Mouse (Mus musculus) heart, adult 9 months (tissue): ENCODE data around the gene Stat6.
"Not testable (repeated sequence)": the region's sequence is repeated elsewhere in the genome, so short reads cannot be mapped to it uniquely, and the experiment has no call there.

ENCODE experiments used
- DNase-seq, 2 experiments: peaks; one replicate each; pipeline ENCODE4 v3.0.0; 2022; ENCODE audit warnings: low spot score in 2 of 2

The Stat6 gene

DNA sequence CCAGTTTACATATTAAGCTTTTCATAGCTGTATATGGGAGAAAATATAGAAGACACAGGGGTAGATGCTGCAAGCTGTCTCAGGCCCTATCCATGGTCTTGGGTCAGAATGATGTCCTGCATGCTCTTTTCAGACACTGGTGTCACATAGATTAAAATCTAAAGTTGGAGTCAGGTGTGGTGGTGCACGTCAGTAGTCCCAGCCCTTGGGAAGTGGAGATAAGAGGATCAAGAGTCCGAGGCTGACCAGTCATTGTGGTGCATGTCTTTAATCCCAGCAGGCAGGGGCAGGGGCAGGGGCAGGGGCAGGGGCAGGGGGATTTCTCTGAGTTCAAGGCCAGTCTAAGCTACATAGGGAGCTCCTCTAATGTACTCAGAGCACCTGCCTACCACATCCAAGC, 3.0 kb downstream of the Stat6 start:
- no peak for DNase-seq

DNA sequence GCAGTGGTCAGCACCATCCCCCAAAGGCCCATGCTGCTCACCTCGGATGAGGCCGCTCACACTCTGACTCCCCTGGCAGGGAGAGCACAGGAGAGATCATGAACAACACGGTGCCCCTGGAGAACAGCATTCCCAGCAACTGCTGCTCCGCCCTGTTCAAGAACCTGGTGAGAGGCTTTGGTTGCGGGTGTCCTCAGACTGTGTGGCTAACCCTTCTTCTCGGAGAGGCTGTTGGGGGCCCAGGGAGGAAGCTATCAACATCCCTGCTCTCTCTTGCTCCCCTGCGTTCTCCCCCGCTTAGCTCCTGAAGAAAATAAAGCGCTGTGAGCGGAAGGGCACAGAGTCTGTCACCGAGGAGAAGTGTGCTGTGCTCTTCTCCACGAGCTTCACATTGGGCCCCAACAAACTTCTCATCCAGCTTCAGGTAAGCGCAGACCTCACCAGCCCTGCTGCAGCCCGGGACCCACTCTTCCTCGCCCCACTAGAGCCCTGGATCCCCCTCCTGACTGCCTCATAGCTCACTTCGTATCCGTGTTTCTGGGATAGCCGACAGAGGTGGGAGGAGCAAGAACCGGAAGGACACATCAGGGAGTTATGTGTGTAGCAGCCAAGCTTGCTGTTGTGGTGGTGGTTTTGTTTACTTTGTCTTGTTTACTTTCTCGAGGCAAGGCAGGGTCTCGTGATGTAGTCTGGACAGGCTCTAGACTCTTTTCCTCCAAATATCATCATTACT, 10.3 kb downstream of the Stat6 start:
- no peak for DNase-seq

DNA sequence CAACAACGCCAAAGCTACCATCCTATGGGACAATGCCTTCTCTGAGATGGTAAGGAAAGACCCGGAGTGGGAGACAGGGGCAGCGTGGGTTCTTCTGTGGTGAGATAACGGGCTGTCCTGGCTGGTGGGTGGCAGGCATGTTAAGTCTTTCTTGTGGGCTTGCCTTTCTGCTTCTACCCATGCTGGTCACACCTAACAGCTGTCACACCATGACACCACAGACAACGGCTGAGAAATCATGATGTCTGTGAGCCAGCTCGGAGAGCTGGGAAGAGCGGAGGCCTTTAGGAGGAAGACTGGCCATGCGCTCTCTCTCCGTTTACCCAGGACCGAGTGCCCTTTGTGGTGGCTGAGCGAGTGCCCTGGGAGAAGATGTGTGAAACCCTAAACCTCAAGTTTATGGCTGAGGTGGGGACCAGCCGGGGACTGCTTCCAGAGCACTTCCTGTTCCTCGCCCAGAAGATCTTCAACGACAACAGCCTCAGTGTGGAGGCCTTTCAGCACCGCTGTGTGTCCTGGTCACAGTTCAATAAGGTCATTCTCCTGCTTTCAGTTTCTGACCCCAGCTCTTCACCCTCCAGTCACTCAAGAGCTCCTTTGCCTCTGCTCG, 12.3 kb downstream of the Stat6 start:
- DNase-seq = no peak

- DNase-seq = not testable (repeated sequence)
Observed at GRCm38 (mm10) chr10:127657617-127658016, 14.8 kb downstream of the Stat6 start.

- DNase-seq = no peak
Observed at GRCm38 (mm10) chr10:127658076-127658475, 15.3 kb downstream of the Stat6 start.

GRCm38 (mm10) chr10:127659551-127659950, 16.8 kb downstream of the Stat6 start:
- no peak for DNase-seq

GRCm38 (mm10) chr10:127661291-127661914, 18.6 kb downstream of the Stat6 start:
- no peak for DNase-seq

GRCm38 (mm10) chr10:127661915-127662663, 19.3 kb downstream of the Stat6 start:
- DNase-seq = peak; percentile 75 to 78

DNA sequence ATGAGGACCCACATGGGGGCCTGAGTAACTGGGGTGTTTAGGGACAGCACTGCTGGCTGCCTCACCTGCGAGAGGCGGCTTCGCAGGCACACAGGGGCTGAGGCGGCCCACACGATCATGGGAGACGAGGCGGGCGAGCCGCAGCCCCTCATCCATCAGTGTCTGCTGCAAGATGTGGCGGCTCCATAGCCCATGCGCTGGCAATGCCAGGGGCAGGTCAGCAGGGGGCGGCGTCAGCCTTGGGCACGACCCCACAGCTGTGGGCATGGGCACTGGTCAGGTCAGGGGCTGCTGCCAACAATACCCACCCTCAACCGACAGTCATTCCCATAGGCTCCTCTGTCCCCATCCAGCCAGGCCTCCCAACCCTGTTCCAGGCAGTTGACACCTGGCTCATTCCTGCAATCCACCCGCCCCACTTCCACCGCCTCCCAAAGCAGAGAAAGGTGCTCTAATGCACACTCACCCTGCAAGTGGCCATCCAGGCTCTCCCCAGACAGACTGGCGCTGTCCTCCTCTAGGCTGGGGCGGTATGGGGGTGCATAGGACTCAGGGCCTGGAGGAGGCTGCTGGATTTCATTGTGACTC, 20.0 kb downstream of the Stat6 start:
- DNase-seq = no peak

DNA sequence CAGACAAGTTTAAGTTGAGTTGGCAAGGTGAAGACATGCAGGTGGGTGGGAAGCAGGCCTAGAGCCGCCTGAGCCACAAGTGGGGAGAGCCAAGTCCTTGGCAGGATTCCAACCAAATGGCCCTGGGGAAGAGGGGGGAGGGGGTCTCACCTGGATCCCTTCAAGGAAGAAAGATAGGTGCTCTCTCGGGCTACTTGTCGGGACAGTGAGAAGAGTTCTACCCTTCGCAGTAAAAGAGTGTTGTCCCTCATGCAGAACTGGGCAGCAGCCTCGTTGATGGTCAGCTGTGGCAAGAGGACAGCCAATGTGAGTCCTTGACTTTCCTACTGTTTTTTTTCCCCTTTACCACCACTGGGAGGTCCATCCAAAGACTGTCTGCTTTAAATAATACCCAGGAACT, 20.8 kb downstream of the Stat6 start:
- DNase-seq = no peak

DNA sequence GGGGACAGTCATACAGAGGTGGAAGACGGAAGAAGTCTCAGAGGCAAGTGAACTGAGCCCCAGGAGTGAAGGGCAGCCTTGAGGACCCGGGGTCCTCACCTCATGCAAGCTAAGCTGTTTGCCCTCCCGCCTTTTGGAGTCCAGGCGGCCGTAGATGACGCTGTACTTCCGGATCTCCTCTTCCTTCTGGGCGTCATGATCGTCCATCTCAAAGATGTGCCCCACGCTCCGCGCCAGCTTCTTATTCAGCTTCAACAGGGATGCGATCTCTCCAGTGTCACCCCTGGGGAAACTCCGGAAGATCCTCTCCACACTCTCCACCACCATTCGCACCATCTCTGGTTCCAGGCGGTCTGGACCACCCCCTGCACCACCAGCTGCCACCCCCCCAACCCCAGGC, 21.4 kb downstream of the Stat6 start:
- no peak for DNase-seq

DNA sequence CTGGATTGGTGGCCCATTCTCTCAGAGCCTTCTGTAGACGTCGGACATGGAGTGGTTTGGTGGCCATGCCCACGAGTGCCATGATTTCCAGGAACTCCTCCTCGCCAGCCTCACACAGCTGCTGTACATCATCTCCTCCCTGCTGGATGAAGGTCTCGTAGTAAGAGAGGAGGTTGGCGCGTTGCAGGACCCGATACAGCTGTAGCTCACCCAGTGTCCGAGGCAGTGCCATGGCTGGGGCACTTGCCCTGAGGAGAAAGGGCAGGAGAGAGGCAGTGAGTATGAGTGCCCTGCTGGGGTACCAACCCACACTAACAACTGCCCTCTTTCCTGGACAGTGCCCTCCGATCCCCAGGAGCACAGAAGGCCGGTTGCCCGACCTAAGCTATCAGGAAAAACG, 22.1 kb downstream of the Stat6 start:
- DNase-seq = no peak

DNA sequence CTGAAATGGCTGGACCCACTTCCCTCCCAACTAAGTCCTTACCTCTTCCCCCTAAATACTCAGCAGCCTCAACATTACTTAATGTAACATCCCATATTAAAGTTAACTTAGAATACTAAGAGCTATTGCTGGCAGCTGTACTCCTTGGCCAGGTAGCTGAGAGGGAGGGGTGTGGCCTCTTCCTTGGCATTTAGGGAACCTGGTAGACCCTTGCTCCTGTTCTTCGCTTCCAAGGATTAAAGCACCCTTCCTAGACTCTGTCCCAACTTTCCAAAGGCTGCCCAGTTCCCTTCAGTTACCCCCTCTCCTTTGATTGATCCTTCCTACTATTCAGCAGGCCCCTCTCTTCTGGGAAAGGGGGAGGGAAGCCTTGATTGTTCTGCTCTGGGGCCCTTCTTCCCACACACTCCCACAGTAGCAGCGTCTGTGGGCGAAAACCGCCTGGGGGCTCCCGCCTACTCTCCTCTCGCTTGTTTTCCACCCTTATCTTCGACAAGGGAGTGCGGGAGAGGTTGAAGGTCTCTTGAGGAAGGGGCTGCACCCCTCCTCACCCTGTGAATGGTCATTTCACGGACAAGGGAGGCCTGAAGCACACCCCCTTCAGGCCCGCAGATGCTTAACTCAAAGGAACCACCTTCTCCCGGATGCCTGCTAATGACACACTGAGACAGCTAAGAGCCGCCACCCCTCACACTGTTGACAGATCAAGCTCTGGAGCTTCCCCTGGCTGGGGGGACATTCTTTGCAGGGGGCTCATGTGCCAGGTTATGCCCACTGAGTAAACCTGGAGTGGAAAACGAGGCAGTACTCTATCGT, 22.8 kb downstream of the Stat6 start:
- DNase-seq = no peak

DNA sequence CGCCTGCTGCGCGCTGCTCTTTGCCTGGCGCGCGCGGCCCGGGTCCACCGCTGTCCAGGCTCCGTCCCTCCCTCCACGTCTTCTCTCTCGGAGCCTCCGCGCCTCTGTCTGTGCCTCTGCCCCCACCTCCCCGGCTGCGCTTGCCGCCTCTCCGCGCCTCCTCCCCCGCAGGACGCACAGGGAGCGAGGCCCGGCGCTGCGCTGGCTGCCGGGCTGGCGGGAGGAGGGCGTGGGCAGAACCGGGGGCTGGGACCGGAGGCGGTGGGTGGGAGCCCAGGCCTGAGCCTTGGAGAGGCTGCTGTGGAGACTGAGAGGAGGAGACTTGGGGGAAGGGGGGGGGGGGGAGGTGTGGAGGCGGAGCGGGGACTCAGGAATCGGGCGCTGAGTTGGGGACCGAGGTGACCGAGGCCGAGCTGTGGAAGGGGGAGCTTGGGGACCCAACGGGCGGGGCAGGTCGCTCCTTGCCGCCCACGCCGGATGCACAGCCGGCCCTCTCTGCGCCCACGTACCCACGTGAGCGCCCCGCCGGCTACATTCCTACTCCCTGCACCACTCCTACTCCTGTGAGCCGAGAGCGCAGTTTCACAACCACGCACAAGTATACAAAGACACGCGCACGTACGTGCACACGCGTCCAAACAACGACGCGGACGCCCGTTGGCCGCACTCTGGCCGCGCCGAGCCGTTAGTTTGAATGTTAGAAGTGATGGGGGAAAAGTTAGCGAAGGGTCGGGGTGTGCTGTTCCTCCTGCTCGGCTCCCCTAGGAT, 23.9 kb downstream of the Stat6 start, which contains the start of gene Nemp1:
Gene Nemp1, plus strand, starts transcription at position 401 of the 768 bp plus-strand sequence.
- DNase-seq = peak; percentile 89 to 93

DNA sequence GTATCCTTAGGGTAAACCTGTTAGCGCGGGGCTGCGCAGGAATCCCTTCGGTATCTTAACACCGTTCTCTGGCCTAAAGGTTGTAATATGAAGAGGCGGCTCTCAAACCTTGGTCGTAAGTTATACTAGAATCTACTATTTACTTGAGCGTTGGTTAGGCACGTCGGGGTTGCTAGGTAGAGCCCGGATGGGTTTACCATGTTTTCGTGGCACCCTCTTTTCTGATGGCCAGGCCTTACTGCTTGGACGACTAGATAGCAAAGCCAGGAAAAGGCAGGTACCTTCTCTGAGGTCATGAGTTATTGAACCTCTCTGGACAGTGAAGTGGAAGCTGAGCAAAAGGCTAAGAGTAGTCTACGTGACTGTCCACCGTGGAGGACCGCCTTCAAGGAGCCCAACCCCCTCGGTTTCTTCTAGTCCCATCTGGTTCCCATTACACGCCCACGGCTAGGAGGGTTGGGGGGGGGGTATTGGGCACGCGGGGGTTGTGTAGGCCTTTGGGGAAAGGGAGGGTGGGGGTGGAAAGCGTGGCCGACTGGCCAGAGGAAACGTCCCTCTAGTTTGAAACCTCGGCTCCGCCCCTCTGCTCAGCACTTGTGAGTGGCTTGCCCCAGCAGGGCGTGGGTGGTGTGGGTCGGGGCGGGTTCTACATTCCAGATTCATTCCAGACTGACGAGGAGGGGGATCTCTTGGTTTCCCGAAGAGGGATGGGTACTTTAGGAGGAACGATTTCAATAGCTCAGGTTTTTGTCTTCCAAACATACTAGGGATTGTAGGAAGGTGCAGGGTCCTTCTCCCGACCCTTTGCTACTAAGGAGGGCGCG, 24.7 kb downstream of the Stat6 start:
- DNase-seq = peak; percentile 93 to 94

GRCm38 (mm10) chr10:127668093-127669050, 25.6 kb downstream of the Stat6 start, which contains the start of gene Nab2:
Gene Nab2 (minus strand): TSS chr10:127668568.
- DNase-seq = peak; percentile 85 to 86

DNA sequence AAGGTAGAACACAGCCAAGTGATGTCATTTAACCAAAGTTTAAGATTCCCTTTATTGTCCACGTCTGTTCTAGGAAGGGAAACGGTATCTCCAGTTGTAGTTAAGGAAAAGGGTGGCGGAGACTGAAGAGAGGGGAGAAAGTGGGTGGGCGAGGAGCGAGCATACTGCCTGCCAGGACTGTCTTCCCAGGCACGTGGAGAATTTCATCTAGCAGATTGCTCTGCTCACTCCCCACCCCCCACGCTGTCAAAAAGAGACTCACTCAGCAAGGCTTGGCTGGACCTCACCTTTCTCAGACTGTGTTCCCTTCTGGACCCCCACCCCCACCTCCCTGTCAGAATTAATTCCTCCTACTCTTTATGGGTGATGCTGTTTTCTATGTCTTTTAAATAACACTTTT, 26.4 kb downstream of the Stat6 start:
- DNase-seq = no peak

DNA sequence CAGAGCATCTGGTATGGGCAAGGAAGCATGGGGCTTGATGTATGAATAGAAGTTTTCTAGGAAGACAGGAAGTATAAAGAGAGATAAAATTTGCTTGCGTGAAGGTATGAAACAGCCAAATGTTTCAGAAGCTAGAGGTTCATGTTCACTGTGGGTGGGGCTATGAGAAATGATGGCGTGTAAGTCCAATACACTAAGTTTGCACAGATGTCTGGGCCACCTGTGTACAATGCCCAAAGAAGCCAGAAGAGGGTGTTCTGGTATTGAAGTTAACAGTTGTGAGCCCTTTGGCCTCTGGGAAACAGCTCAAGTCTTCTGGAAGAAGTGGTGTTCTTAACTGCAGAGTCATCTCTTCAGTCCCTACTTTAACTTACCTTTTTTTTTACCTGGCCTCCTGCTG, 27.4 kb downstream of the Stat6 start:
- DNase-seq = no peak
